Mouse (Mus musculus) gastrocnemius, postnatal 4 days (tissue): Measurements from ENCODE around the gene Ccl2. TPM values are rescaled to one million over a fixed set of nuclear protein-coding genes. Genes with fewer than 3 reads are reported as not detected.
A peak's percentile ranks its signal among the peaks of the same experiment; 100 is the strongest.

ENCODE experiments used
- DNase-seq, 2 experiments: peaks; one replicate each; pipeline ENCODE4 v3.0.0; 2021 to 2022; ENCODE audit warnings: low spot score in 2 of 2, mixed read lengths in 2 of 2
- long read RNA-seq, 2 experiments: library from polyadenylated mRNA; stranded (forward); transcript quantifications; one replicate each; pipeline ENCODE4 v2.0.0; 2021
- total RNA-seq, 2 experiments: library from RNA; stranded (reverse); gene quantifications; 2 replicates each; pipeline ENCODE4 v1.2.3; 2021

Gene Ccl2
- total RNA-seq: 10 to 100 TPM in 1 of 2 experiments, 1 to 10 TPM in 1; 4.8 to 10.3 TPM
- long read RNA-seq, experiment 1, partial matches to known transcripts: 0 of 1 reads
- long read RNA-seq, experiment 1, other reads (novel, unspliced or antisense): 0 of 1 reads
- long read RNA-seq, experiment 2, partial matches to known transcripts: 0 of 2 reads
- long read RNA-seq, experiment 2, other reads (novel, unspliced or antisense): 0 of 2 reads

DNA sequence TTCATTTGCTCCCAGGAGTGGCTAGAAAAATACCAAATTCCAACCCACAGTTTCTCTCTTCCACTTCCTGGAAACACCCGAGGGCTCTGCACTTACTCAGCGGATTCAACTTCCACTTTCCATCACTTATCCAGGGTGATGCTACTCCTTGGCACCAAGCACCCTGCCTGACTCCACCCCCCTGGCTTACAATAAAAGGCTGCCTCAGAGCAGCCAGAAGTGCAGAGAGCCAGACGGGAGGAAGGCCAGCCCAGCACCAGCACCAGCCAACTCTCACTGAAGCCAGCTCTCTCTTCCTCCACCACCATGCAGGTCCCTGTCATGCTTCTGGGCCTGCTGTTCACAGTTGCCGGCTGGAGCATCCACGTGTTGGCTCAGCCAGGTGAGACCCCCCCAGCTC lies at the start of gene Ccl2:
TSS of gene Ccl2 (plus strand) at position 216 of the 400 bp plus-strand sequence.
- DNase-seq: peak; percentile 56 to 76

DNA sequence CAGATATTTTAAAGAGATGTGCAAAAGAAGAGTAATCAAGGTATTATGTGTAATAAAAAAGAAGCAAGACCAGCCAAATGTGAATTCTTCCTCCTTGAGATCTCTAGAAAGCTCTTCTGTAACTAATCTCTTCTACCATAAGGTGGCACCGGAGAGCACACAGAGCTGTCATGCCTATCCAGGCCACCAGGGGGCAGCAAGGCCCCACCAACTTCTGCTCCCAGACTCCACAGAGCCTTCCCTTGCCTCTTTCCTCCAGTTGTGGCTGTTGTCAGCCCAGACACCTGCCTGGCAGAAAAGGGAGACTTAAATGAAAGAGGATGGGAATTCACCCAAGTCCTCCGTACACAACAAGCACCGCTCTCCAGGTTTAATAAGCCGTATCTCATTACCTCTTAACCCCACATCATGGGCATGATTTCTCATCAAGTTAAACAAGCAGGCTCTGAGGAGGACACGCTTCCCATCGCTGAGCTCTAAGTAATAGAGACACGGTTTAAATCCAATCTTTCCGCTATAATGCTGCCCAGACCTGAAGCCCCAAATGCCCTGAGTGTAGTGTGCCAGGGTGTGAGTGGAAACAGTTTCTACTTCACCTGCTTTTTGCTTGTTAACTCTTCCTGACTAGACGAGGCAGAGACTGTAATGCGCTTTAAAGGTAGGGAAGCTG lies 39.1 kb upstream of the Ccl2 start:
- DNase-seq: peak; percentile 65

DNA sequence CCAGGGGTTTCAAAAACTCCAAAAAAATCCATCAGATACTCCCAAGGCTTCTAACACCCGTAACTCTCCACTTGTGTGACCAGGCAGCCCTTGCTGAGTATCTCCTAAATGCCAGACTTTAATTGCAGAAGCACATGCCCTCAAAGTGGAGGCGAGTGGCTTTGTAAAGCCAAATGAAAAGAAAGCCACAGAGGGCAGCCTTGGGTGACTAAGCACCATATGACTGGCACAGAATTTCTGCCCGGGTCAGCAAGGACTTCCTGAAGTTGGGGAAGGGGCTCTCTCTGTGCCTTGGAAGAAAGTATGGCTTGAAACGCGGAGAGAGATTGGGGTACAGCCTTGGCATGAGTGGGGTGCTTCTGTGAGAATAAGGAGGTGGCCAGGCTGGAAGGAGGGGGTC lies 38.3 kb upstream of the Ccl2 start:
- DNase-seq: no peak

DNA sequence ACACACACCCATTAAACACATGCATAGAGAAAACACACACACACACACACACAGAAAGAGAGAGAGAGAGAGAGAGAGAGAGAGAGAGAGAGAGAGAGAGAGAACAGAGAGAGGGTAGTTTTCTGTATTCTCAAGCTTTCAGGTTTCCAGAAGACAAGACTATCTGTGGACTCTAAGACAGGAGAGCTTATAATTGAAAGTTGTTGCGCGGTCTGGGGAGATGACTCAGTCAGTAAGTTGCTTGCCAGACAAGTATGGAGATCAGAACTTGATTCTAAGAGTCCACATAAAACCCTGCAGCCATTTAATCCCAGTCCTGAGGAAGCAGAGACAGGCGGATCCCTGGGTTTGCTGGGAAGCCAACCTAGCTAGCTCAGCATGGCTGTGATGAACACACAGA lies 36.7 kb upstream of the Ccl2 start:
- no peak for DNase-seq

DNA sequence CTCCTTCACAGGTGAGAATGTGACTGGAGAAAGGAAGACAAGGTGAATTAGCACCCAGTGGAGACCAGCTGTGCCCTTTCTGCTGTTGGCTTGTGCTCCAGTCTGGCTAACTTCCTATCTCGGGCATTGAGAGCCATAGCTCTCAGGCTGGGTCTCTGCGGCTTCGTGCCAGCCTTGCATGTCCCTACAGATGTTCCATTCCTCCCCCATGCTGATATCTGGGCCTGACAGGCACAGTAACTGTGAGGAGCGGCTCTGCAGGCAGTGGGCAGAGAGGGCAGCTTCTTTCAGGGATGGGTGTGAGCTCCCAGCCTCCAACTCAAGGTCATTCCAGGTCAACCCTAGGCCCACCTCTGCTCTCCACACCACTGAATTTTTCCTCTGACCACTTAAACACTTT lies 35.9 kb upstream of the Ccl2 start:
- DNase-seq: no peak

DNA sequence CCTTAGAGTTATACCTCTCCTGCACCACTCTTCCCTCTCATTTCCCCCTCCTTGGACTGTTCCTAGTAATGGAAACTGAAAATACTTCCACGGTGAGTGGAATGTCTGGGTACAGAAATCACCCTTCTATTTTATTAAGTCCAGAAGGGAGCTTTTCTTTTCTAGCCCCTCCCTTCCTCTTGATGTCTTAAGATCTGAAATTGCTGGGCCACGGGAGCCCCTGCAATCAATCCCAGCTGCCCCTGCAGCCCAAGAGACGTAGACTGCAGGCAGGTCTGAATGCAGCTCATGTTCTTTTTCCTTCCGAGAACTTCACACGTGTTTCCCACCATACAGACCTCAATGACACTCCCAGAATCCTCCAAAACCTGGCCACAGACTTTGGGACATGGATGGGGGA lies 34.8 kb upstream of the Ccl2 start:
- no peak for DNase-seq

DNA sequence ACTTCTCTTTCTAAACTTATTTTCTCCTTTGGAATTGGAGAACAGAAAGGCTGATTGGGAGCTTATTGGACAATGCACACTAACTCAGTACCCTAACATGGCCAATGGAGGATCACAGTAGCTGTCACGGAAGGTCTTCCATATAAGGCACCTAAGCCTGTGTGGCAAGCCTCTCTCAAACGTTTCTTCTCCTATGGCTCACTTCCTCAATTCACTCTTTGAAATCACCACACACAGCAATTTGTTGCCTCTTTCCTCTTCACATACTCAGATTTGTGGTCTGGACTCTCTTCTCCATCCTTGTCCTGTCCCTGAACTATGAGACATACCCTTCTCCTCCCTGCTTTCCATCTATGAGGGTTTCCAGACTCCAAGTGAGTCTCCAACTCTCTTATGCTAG lies 30.6 kb upstream of the Ccl2 start:
- no peak for DNase-seq

DNA sequence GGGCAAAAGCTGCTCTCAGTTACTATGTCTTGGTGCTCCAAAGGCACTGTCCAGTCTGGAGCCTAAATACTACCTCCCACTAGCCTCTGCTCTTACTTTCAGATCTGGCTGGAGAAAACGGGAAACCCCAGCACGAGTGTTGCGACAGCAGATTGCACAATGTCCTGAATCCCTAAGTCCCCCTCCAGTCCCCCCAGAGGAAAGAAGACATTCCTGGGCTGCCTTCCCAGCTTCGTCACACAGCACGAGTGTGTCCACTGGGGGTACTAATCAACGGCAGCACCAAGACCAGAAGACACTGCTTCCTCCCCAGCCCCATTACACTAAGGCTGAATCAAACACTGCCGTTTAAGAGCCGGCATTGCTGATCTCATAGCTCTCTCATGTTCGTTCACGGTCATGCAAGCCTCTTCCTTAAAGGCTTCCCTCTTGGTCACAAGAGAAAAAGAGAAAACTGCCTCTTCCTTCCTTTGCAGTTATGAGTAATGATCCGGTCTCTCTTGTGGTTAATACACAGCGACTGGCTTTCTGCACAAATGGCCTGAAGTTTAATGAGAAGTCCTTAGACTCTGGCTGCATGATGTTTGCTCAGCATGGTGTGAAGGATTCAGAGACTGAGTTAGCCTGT lies 28.5 kb upstream of the Ccl2 start:
- DNase-seq: peak in 1 of 2 experiments; percentile 51

DNA sequence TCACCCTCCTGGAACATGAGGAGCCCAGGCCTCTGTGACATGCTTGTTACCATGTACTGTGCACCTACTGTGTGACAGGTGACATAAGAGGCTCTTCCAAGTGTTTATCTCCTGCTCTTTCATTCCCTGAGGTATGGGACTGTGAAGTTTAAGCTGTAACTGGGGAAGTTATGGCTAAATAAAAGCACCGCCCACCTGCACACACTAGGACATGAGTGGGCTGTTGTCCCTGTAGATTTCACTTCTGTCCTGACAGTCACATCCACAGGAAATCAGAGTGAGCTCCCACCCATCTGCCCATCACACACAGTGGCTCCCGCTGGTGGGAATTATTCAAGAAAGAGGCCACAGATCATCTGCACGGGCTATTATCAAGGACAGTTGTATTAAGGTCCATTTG lies 25.3 kb upstream of the Ccl2 start:
- no peak for DNase-seq

DNA sequence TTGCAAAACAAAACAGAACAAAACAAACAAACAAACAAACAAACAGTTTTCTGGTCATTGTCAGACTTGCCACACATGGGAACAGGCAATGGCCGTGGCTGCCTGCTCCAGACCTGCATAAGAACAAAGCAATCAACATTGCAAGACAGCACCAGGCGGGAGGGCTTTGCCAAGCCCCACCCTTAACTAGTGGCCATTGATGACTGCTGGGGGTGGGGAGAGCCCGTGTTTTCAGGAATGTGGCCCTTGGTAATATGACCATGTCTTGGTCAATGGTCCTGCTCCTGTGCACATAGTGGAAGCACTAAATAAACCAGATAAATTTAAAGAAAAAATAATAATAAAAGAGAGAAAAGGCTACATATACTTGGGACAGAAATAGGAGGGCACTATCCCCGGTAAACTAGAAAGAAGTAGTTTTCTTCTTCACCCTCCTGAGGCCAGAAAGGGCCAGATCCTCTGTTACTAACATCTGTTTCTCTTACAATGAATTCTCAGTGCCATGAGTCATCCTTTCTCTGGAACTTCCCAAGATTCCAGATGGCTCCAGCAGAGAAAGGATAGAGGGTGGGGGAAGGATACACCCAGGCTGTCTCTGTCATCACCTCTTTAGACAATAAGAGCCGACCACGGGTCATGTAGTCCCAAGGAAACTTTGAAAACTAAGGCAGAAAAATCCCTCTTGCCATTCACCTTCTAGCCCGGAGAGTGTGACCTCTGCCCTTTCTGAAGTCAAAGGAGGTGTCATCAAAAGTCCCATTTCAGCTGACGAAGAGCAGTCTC lies 23.8 kb upstream of the Ccl2 start:
- no peak for DNase-seq

DNA sequence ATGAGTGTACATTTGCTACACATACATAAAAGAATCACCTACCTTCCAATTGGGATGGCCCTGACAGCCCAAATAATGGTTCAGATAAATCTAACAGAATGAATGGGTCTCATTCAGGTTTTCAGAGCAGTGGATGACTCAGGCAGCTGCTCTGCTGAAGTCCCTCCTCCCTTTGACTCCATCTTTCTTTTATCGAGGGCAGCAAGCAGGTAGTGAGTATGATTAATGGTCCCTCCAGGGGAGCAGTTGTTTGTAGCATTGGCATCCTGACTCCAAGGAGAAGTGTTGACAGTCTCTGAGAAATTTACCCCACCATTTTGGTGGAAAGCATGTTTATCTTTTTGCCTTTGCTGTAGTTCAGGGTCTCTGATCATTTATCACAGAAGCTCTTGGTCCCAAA lies 21.6 kb upstream of the Ccl2 start:
- no peak for DNase-seq

DNA sequence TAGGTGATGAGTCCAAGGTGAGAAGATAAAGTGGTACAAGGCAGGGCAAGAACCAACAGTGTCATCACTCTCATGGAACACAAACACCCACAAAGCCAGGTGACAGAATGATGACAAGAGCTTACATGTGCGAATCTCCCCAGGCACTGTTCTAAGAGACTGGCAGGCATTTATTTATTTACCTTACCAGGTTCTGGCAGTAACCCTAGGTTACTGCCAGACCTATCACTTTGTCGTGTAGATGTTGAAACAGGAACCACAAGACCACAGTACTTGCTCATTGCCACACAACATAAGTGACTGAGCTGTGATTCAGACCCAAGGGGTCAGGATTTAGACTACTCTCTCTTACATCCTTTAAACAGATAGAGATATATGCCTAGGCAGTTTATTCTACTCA lies 20.3 kb upstream of the Ccl2 start:
- no peak for DNase-seq

DNA sequence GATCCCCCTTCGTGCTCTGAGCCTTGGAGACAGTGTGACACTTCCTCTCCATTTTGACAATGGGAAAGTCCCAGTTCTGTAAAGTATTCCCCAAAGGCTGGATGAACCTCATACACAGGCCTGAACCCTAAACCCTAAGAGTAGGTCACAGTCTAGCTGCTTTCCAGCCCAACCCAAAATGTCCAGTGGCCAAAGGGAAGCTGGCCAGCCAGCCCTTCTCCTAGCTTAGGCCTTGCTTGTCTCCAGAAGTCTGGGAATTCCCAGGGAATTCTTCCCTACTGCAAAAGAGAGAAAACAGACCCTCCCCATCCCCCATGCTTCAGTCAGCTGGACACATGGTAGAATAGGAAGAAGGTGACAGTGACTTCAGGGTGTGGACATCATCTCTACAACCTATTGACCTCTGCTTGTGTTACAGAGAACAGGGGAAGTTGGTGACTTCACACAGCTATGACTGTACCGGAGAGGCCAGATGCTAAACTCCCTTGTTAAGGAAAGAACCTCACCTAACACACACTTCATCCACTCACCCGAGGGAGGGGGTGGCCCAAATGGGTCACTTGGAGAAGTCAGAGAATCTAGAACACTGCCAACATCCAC lies 19.1 kb upstream of the Ccl2 start:
- no peak for DNase-seq

DNA sequence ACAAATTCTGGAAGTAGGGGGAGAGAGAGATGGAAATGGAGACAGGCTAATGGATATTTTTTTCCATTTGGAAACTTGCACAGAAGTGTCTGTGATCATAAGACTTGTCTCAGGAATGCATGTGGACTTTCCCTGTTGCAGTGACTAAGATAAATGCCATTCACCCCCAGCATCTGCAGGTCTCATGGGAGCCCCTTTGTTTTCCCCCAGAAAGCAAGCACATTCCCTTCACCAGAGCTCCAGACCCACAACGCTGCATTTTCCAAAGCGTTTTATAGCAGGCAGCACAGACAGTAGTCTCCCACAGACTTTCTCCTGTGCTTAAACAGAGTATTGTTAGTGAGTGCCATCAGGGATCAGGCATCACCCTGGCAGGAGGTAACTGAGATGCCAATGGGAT lies 16.0 kb upstream of the Ccl2 start:
- DNase-seq: no peak

DNA sequence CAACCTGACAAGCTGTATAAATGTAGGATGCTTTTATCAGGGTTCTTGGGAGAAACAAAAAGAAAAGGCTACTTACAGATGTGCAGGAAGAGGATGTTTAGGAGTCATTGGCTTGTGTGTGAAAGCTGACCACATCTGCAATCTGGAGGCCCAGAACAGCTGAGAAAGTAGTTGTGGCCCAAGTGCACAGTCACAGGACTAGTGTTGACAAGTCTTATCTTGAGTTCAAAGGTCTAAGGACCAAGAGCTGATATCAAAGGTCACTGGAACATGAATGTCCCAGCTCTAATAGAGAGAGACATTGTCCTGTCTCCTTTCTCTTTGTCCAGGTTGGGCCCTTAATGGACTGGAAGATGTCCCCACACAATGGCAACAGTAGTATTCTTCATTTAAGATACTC lies 15.6 kb upstream of the Ccl2 start:
- DNase-seq: no peak

DNA sequence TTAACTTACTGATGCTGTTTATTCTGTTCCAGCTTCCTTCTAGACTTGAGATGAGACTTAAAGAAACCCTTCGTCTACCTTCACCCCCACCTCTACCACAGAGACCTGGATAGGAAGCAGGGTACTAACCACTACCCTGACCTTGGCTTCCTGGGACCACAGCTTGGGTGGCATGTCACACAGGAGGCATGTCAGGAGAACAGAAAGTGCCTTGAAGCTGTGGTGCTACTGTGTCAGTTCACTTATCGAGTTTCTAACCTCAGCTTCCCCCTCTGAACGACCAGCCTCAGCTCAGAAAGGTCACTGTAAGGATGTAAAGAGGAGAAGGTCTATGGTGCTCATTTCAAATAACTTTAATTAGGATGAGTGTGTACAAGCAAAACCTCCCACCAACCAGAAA lies 14.0 kb upstream of the Ccl2 start:
- no peak for DNase-seq

DNA sequence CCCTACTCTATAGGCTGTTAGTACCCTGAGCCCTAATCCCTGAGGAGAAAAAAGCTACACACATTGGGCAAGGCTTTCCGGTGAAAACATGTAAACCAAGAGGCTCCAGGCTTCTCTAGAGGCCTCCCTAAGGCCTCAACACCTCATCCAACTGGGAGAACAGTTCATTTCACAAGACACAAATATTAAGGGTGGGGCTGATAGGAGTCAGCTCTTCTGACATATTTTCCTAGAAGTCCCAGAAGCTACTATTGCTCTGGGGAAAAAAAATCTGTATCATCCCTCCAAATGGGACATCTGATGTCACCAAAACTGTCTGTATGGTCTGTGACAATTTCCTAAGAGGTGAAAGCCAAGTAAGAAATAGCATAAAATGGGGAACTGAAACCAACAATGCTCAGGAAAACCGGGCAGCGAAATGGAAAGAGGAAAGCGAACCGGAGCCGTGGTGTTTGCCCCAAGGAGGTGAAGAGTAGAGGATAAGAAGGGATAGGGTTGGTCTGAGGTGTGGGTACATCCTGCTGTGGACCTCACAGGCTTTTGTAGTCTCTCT lies 12.8 kb upstream of the Ccl2 start:
- DNase-seq: no peak

DNA sequence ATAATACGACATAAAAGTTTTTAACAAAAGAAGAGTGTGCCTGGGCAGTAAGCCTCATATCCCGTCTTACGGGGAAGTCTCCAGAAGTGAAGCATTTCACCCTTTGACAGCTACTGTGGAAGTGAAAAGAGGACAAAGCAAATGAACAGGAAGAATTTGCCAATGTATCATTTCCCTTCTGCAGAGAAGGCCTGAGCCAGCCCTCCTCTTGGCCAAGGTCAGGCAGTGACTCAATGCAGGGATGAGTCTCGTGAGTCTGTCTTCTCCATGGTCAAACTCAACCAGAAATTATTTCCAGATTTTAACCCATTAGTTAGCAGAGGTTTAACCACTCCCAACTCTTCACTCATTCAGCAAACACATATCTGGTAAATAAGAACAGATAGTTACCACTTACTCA lies 11.6 kb upstream of the Ccl2 start:
- DNase-seq: no peak

DNA sequence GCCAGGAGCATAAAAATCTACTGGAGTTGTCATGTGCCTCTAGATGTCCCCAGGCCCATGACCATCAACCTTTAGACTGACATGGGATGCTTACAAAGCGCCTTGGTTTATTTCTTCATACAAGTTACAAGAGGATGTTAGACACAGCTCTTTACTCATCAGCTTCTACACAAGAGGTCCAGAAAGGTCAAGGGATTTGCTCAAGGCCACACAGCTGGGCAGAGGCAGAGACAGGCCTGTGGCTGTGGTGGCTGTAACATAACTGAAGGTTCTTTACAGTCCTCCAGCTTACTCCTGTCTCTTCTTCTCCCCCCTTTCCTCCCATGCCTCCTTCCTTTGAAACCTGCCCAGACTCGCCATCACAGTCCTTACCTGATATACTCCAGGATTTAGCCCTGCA lies 5.2 kb upstream of the Ccl2 start:
- no peak for DNase-seq

DNA sequence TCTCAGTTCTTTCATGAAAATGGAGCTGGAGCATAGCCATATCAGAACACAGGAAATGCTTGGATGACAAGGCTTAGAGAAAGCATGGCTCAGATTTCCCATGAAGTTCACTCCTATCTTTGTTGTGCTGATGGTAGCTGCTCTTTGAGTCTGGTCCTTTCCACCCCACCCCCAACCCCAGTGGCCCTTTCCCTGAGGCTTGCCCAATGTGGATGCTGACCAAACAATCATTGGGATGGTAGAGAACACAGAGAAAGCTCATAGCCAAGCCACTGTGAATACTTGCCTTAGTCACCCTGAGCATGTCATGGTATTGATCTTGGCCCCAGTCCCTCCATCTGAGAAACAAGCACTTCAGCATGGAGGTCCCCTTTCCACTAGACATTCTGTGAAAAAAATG lies 3.2 kb upstream of the Ccl2 start:
- DNase-seq: no peak

DNA sequence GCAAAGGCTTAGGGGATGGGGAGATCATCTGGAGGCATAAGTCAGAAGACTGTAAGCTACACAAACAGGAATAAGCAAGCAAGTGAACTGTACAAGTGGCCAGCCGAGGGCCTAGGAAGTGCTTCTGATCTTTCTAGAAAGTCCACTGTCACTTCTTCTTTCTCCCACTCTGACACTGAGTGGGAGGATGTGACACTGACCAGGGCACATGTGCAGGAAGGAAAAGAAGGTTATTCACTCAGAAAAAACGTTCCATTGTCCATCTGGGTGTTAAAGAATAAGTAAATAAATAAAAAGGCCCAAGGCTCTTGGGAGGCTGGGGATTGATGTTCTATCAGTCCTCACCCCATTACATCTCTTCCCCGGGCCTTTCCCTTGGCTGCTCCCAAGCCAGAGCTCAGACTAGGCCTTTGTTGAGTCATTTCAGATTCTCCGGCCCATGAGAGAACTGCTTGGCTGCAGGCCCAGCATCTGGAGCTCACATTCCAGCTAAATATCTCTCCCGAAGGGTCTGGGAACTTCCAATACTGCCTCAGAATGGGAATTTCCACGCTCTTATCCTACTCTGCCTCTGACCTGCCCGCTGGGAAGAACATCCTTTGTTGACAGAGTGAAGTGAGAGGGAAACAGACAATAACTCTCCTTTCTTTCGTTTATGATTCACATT lies 2.6 kb upstream of the Ccl2 start:
- DNase-seq: peak; percentile 50 to 85
